Mouse (Mus musculus) heart, embryonic 15.5 days (tissue): ENCODE data around the gene Tspan5. TPM values are rescaled to one million over a fixed set of nuclear protein-coding genes. Genes with fewer than 3 reads are reported as not detected.

Experiments
- ATAC-seq: fragments of 200-750 bp; cut with Nextera tagmentation; replicated peaks from 2 replicates; pipeline ENCODE4 v1.8.0; 2017; ENCODE audit warnings: low read depth, moderate TSS enrichment; ENCODE audit not compliant: insufficient number of reproducible peaks, insufficient read depth, low FRiP score
- H3K27ac ChIP-seq: fragments of 300-500 bp; sonication (generic); 2 replicates; pipeline ENCODE4 v1.5.1; 2015; ENCODE audit warnings: mild to moderate bottlenecking, inconsistent platforms
- H3K27me3 ChIP-seq: fragments of 300-500 bp; sonication (generic); 2 replicates; pipeline ENCODE4 v1.6.1; 2015; ENCODE audit warnings: inconsistent platforms
- H3K36me3 ChIP-seq: fragments of 300-500 bp; sonication (generic); 2 replicates; pipeline ENCODE4 v1.6.1; 2015; ENCODE audit warnings: mild to moderate bottlenecking, inconsistent platforms
- H3K4me1 ChIP-seq: fragments of 300-500 bp; sonication (generic); replicated peaks from 2 replicates; pipeline ENCODE4 v1.6.1; 2015; ENCODE audit warnings: inconsistent platforms
- H3K4me2 ChIP-seq: fragments of 300-500 bp; sonication (generic); 2 replicates; pipeline ENCODE4 v1.6.1; 2015; ENCODE audit warnings: inconsistent platforms, mild to moderate bottlenecking, moderate library complexity
- H3K4me3 ChIP-seq: fragments of 300-500 bp; sonication (generic); 2 replicates; pipeline ENCODE4 v1.5.1; 2015; ENCODE audit warnings: mild to moderate bottlenecking, inconsistent platforms
- H3K9ac ChIP-seq: fragments of 300-500 bp; sonication (generic); 2 replicates; pipeline ENCODE4 v1.6.1; 2015; ENCODE audit warnings: mild to moderate bottlenecking, inconsistent platforms
- H3K9me3 ChIP-seq: fragments of 300-500 bp; sonication (generic); replicated peaks from 2 replicates; pipeline ENCODE4 v1.6.1; 2016; ENCODE audit warnings: inconsistent platforms
- WGBS: fragments of 180-500 bp; shearing (Covaris S2); methylation state at CpG from one replicate; pipeline ENCODE4 v1.1.7; 2015; ENCODE audit warnings: mixed read lengths; 5-methylcytosine and 5-hydroxymethylcytosine counted together
- polyA plus RNA-seq: library from polyadenylated mRNA; unstranded; fragments of >200 nt; fragmentation: Nextera tagmentation; extraction: Ambion mirVana; gene quantifications from 2 replicates; pipeline ENCODE4 v1.2.1, GENCODE M21; 2015

Gene Tspan5
- polyA plus RNA-seq, 1 experiment from 2014 or later: 14.7 TPM

DNA sequence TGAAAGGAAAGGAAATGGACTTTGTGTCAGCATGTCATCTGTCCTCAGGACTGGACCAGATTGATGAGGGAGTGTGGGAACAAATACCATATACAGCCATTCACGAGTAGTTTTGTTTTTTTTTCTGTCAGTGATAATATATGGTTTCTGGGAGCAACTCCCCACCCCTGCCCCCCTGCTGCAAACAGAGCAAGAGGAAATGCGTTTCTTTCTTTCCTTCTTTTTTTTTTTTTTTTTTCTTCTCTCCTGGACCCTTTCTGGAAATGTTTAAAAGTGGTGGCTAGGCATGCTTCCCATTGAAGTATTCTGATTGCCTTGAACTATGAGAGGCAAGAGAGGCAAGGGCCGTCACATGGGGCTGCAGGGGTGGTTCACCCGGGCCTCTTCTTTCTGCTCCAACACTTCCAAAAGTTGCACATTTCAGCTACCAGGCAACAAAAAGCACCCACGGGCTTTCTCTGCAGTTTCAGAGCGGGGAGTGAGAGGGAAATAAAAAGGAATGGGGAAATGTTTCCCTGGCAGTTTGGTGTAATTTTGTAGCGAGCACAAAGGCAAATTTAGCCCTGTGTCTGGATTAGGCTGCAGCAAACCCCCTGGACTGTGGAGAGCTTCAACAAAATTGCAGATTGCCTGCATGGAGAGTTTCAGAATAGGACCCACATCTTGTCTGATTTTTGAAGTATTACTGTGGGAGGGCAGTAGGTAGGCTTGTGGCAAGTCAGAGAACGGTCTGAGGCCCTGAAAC lies 2.2 kb downstream of the Tspan5 start:
- Histone ChIP-seq H3K27me3 (0 out of 2 replicates have a peak, but pooled peaks cover 7% of the 10 kb centered on the region), H3K9ac (no peak overlapping the region), H3K4me2 (peak overlapping the region; percentile 99), H3K4me3 (peak overlapping the region; percentile 92), H3K4me1 (peaks cover 24% of the 10 kb centered on the region), H3K27ac (no peak overlapping the region), H3K36me3 (no peaks in the 10 kb centered on the region), H3K9me3 (no peaks in the 10 kb centered on the region)
- no peak for ATAC-seq
- WGBS: 57% methylated on average over 8 of the region's 8 CpGs

DNA sequence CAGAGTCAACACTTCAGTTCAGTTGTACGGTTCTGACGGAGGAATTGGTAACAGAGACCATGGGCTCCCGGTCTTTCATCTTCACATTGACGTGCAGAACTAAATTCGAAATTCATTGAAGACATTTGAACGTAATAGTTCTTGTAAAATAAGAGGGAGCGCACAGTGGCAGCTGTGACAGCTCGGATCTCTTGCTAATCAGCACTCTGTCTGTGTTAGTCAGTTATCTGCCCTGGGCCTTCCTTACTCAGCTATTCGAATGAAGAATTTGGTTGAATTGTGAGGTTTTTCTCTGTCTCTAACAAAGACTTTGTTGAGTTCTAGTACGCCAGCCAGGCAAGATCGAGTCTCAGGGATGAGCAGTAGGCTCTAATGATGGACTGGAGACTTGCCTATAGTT lies 3.1 kb downstream of the Tspan5 start:
- H3K27me3 ChIP-seq: 0 out of 2 replicates have a peak, but pooled peaks cover 7% of the 10 kb centered on the region
- ATAC-seq: no peak
- H3K4me3 ChIP-seq: no peak overlapping the region
- 65% methylated on average over 11 of the region's 11 CpGs for WGBS
- no peak overlapping the region for H3K27ac ChIP-seq
- H3K4me1 ChIP-seq: peaks cover 26% of the 10 kb centered on the region
- H3K9ac ChIP-seq: no peak overlapping the region
- no peaks in the 10 kb centered on the region for H3K9me3 ChIP-seq
- no peak overlapping the region for H3K4me2 ChIP-seq
- H3K36me3 ChIP-seq: no peaks in the 10 kb centered on the region

DNA sequence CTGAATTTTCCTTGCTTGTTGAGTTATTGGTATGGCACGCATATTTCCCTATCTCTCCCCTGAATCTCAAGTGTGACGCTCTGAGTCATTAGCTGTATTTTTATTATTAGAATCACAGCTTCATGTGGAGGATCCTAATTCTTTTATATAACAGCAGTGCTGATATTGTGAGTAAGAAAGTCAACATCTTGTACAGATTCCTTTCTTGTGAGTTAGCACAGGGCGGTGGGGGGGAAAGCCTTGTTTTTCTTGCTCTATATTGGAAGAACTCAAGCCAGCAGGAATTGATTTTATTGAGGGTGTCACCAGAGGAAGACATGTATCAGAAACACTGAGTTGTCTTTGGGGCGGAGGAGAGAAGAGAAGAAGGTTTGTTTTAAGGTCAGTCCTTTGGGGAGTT lies 3.6 kb downstream of the Tspan5 start:
- H3K4me2 ChIP-seq: no peak overlapping the region
- 0 out of 2 replicates have a peak, but pooled peaks cover 6% of the 10 kb centered on the region for H3K27me3 ChIP-seq
- no peak overlapping the region for H3K27ac ChIP-seq
- H3K4me3 ChIP-seq: no peak overlapping the region
- H3K9ac ChIP-seq: no peak overlapping the region
- 78% methylated on average over 4 of the region's 4 CpGs for WGBS
- no peaks in the 10 kb centered on the region for H3K9me3 ChIP-seq
- peaks cover 26% of the 10 kb centered on the region for H3K4me1 ChIP-seq
- no peak for ATAC-seq
- no peaks in the 10 kb centered on the region for H3K36me3 ChIP-seq

DNA sequence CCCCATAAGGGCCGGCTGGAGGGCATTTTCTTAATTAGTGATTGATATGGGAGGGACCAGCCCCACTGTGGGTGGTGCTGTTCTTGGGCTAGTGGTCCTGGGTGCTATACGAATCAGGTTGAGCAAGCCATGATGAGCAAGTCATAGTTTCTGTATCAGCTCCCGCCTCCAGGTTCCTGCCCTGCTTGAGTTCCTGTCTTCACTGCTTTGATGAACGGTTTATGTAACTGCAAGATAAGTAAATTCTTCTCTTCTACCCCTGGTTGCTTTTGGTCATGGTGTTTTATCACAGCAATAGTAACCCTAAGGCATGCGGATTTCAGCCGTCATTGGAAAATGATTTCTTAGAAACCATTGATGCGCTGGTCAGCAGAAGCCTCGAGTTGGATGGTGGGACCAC lies 4.6 kb downstream of the Tspan5 start:
- H3K4me1 ChIP-seq: peaks cover 22% of the 10 kb centered on the region
- no peak for ATAC-seq

DNA sequence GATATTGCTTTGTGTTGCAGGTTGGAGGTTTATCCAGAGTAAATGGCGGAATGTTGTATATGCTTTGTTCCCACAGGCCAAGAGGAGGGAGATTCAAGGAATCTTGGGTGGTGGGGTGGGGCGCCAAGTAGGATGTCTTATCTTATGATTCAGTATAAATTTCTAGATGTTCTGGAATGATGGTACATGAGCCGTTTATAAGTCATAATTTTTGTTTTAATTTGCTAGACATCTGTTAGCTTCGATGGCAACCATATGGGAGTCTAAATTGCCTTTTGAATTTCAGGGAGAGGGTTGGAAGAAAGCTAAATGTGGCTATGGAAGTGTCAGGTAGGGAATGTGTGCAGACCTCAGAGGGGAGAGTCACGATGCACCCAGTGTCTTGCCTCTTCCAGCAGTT lies 5.0 kb downstream of the Tspan5 start:
- Histone ChIP-seq H3K27ac (no peak overlapping the region), H3K36me3 (no peaks in the 10 kb centered on the region), H3K9me3 (no peaks in the 10 kb centered on the region), H3K4me1 (peaks cover 19% of the 10 kb centered on the region), H3K27me3 (no peaks in the 10 kb centered on the region), H3K4me2 (no peak overlapping the region), H3K4me3 (no peak overlapping the region), H3K9ac (no peak overlapping the region)
- no peak for ATAC-seq
- 81% methylated on average over 5 of the region's 5 CpGs for WGBS

More for the DNA sequence above, 4.6 kb downstream of the Tspan5 start:
- Histone ChIP-seq H3K4me2 (no peak overlapping the region), H3K27me3 (no peaks in the 10 kb centered on the region), H3K27ac (no peak overlapping the region), H3K9ac (no peak overlapping the region), H3K36me3 (no peaks in the 10 kb centered on the region), H3K4me3 (no peak overlapping the region), H3K9me3 (no peaks in the 10 kb centered on the region)
- 75% methylated on average over 8 of the region's 8 CpGs for WGBS

DNA sequence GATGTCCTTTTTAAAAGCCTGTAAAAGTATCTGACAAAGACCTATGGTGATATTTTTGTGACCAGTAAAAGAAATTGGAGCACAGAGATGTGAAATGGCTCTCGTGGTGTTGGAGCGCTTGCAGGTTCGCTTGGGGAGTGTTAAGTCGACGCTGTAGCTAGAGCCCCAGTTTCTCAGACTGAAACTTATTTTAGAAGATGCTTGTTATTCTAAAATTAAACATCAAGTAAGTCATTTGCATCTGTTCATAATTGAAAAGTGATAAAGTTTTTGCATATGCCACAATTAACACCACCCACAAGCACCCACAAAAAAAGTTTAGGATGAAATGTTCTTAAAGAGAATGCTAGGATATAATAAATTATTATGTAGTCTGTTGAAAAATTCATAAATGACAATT lies 6.0 kb downstream of the Tspan5 start:
- Histone ChIP-seq H3K9ac (no peak overlapping the region), H3K9me3 (no peaks in the 10 kb centered on the region), H3K4me2 (no peak overlapping the region), H3K4me1 (peaks cover 19% of the 10 kb centered on the region), H3K27ac (no peak overlapping the region), H3K4me3 (no peak overlapping the region), H3K27me3 (no peaks in the 10 kb centered on the region), H3K36me3 (no peaks in the 10 kb centered on the region)
- WGBS: 93% methylated on average over 5 of the region's 5 CpGs
- ATAC-seq: no peak

DNA sequence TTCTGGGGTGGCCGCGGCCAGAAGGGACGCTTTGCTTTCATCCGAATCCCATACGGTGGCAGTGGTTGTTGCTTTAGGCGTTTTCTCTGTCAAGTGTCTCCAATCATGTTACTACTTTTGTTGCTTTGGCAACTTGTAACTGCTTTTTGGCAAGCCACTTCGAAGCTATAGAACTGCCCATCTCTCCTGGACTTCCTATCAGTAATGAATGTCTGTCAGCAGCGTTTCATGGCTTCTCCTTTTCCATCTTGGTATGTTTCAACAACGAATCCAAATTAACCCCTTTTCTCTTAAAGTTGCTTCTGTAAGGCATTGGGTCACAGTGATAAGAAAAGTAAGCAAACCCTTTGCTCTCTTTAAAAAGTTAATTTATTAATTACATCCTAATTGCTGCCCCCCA lies 7.7 kb downstream of the Tspan5 start:
- Histone ChIP-seq H3K36me3 (no peaks in the 10 kb centered on the region), H3K4me1 (peaks cover 13% of the 10 kb centered on the region), H3K4me2 (no peak overlapping the region), H3K27me3 (no peaks in the 10 kb centered on the region), H3K4me3 (no peak overlapping the region), H3K9me3 (no peaks in the 10 kb centered on the region), H3K9ac (no peak overlapping the region), H3K27ac (no peak overlapping the region)
- ATAC-seq: no peak
- WGBS: 63% methylated on average over 9 of the region's 9 CpGs

DNA sequence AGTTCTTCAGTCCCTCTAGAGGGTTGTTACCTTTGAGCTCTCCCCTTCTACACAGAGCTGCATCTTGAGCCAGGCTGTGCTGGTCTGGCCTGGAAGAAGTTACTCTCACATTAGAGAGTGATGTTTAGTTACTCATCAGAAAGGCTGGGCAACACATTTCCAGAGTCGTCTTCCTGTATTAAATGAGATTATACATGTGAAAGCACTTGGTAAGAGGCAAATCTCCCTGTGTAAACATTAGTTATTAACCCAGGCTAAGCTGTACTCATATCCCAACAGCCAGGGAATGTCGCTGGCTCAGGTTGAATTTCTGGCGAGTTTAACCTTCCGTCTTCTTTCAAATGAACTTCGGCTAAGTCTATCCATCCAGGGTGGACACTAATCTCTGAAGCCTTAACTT lies 9.3 kb downstream of the Tspan5 start:
- Histone ChIP-seq H3K4me2 (no peak overlapping the region), H3K27me3 (no peaks in the 10 kb centered on the region), H3K9me3 (no peaks in the 10 kb centered on the region), H3K9ac (no peak overlapping the region), H3K4me1 (peaks cover 12% of the 10 kb centered on the region), H3K27ac (no peak overlapping the region), H3K4me3 (no peak overlapping the region), H3K36me3 (no peaks in the 10 kb centered on the region)
- ATAC-seq: no peak
- 67% methylated on average over 5 of the region's 5 CpGs for WGBS

DNA sequence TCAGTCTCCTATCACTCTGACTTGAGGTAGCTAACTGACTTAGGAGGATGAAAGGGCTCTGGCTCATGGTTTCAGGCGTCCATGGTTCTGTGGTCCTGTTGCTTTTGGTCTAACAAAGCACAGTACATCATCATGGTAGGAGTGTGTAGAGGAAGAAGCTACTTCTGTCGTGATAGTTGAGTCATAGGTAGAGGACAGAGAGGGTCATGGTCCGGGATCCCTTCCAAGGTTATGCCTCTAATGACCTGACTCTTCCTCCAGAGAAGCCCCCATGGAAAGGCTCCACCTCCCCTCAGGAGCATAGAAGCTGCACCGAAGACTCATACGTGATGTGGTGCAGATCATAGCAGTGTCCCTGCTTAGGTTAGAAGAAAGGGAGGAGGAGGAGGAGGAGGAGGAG lies 10.1 kb downstream of the Tspan5 start:
- ATAC-seq: no peak
- Histone ChIP-seq H3K9me3 (no peaks in the 10 kb centered on the region), H3K27ac (no peak overlapping the region), H3K4me1 (peaks cover 12% of the 10 kb centered on the region), H3K4me3 (no peak overlapping the region), H3K4me2 (no peak overlapping the region), H3K36me3 (no peaks in the 10 kb centered on the region), H3K27me3 (no peaks in the 10 kb centered on the region), H3K9ac (no peak overlapping the region)
- WGBS: 61% methylated on average over 5 of the region's 5 CpGs

DNA sequence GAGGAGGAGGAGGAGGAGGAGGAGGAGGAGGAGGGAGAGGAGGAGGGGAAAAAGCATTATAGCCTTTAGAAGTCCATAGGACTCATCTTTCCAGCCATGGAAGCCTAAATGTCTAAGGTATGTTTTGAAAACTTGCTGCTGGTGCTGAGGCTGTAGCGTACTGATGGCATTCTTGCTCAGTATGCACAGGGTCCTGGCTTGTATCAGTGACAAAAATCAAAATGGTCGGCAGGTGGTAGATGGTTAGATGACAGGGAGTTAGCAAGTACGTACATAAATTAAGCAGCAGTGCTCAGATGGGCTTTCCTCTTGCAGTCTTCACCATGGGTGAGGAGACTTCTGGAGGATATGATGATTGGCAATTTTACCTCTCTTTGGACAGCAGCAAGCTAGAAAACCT lies 10.8 kb downstream of the Tspan5 start:
- Histone ChIP-seq H3K27me3 (no peaks in the 10 kb centered on the region), H3K4me1 (peaks cover 12% of the 10 kb centered on the region), H3K36me3 (no peaks in the 10 kb centered on the region), H3K4me3 (no peak overlapping the region), H3K27ac (no peak overlapping the region), H3K9ac (no peak overlapping the region), H3K4me2 (no peak overlapping the region), H3K9me3 (no peaks in the 10 kb centered on the region)
- 58% methylated on average over 3 of the region's 3 CpGs for WGBS
- no peak for ATAC-seq

DNA sequence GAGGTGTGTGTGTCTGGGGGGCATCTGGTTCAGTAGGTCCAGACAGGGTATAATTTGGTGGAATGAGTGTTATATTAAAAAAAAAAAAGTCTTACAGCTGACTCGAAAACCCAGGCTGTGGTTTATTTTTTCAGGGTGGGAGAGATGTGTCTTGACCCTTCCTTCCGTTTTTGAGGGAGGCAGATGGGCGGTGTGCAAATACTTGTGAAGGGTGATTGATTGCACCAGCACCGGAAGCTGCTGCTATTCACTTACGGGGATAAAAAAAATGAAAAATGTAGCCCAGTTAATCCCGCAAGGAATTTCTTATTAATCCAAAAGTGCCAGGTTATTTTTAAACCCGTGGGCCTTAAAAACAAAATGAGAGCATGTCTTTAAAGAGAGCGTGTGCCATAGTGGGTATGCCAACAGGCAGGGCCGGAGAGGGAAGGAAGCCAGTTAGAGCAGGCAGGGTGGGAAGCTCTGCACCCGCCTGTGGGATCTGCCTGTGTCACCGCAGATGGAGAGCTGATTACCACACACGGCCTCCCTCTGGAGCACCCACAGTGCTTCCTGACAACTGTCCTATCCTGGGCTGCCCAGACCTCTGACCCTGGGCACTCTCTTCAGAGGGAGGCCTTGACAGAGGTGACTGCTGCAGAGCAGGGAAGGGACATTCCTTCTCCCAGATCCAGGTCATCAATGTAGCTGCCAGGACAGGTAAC lies 11.3 kb downstream of the Tspan5 start:
- H3K9ac ChIP-seq: no peak overlapping the region
- H3K27ac ChIP-seq: no peak overlapping the region
- no peaks in the 10 kb centered on the region for H3K27me3 ChIP-seq
- H3K4me3 ChIP-seq: no peak overlapping the region
- H3K4me1 ChIP-seq: peaks cover 12% of the 10 kb centered on the region
- no peaks in the 10 kb centered on the region for H3K9me3 ChIP-seq
- WGBS: 28% methylated on average over 12 of the region's 12 CpGs
- no peak for ATAC-seq
- peak overlapping the region; percentile 18; the same call in 1 of the 2 replicates for H3K4me2 ChIP-seq
- H3K36me3 ChIP-seq: no peaks in the 10 kb centered on the region

DNA sequence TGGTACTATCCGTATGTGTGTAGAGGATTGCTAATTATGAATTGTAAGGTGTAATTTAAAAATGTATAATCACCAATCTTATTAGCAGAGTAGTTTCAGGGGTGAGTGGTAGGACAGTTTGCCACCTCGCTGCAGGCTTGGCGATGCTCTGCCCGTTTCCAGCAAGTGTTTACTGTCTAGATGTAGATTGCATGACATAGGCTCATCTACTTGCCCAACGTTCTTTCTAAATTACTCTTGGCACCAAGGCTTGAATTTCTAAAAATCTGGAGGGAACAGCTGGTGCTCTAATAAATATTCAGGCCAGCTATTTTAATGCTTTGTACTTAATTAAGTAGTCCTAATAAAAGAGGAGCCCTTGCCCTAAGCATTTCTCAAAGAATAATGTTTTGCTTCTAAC lies 12.3 kb downstream of the Tspan5 start:
- H3K27me3 ChIP-seq: no peaks in the 10 kb centered on the region
- H3K9ac ChIP-seq: no peak overlapping the region
- no peak overlapping the region for H3K4me3 ChIP-seq
- H3K4me2 ChIP-seq: no peak overlapping the region
- H3K9me3 ChIP-seq: no peaks in the 10 kb centered on the region
- ATAC-seq: no peak
- H3K4me1 ChIP-seq: peaks cover 11% of the 10 kb centered on the region
- H3K36me3 ChIP-seq: no peaks in the 10 kb centered on the region
- no peak overlapping the region for H3K27ac ChIP-seq
- WGBS: 87% methylated on average over 5 of the region's 5 CpGs
